Mouse (Mus musculus) left cerebral cortex, adult 8-10 months (tissue): ENCODE measurements around the gene Bola1. TPM values are rescaled to one million over a fixed set of nuclear protein-coding genes. Genes with fewer than 3 reads are reported as not detected.
A peak's percentile ranks its signal among the peaks of the same experiment; 100 is the strongest.
"Not testable (repeated sequence)": the region's sequence is repeated elsewhere in the genome, so short reads cannot be mapped to it uniquely, and the experiment has no call there.

Source experiments
- DNase-seq, 2 experiments: peaks; one replicate each; pipeline ENCODE4 v3.0.0; 2022; ENCODE audit warnings: low spot score in 2 of 2
- total RNA-seq, 4 experiments: library from RNA; stranded (reverse); gene quantifications; 2 replicates each; pipeline ENCODE4 v1.2.4; 2022

Bola1 gene
- total RNA-seq, 4 experiments from 2014 or later = 14.9 to 20.7 (median 18.3) TPM

DNA sequence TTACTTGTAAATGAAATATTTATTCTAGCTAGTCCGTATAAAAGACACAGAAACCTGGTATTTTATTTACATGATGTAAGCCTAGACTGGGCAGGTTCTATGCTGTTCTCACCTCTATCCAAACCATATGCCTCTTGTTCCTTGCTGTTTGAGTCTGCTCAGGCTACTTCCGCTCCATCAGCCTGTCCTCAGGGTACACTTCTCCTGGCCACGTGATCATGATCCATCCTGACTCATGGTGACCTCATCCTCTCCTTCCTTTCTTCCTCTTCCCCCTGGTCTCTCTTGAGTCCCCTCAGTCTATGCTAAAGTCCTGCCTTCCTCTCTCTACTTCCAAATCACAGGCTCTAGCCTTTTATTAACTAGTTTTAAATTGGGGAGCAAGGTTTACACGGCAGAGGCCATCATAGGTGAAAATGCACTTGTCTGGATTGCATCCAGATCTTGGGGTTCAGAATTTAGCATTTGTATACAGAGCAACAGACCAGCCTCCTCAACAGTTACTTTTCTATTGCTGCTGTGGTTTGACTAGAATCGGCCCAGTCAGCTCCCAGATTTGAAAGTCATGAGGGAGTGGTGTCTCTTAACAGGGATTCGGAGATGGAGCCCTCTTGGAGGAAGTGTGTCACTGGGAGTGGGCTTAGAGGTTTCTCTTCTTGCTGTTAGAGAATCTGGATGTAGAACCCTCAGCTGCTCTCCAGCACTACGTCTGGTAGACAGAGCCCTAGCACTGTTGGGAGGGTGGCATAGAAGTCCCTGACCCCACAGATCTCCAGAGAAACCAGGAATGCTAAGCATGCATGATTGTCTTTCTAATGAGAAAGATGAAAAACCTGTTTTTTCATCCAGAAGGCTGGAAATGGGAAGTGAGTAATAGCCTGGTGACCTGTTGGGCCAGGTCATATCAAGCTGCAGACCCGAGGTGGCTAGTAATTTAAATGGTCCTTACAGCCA lies 7.5 kb upstream of the Bola1 start:
- DNase-seq = no peak

DNA sequence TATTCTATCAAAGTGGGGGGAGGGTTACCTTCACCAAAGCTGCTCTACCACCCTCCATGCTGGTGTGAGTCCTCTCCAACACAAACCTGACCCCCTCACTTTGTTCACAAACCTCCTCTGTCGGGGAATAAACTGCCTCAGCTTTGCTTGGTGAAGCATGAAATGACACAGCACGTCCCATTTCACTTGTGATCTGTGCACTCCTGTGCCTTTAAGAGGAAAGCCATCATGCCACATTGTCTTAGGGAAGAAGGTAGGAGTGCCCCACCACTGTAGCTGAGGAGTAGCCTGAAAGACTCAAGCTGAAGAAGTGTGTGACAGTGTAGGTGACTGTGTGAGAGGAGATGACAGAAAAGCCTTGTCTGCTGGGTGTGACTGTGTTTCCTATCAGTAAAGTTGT lies 5.9 kb upstream of the Bola1 start:
- DNase-seq = no peak

DNA sequence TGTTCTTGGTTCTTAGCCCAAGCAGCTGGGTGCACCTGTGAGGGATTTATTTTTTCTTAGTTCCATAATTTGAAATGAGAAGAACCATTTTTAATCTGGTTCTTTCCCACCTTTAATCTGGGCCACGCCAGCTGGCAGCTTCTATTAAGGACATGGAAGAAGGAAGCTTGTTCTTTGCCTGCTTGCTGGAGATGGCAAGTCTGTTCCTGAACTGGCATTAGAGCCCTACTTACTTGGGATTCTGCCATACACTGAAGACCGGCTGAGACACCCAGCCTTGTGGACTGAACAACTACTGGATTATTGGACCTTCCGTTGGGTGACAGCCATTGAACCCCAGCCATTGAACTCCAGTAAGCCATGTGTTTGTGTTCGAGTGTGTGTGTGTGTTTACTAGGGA lies 3.3 kb upstream of the Bola1 start:
- DNase-seq = no peak

DNA sequence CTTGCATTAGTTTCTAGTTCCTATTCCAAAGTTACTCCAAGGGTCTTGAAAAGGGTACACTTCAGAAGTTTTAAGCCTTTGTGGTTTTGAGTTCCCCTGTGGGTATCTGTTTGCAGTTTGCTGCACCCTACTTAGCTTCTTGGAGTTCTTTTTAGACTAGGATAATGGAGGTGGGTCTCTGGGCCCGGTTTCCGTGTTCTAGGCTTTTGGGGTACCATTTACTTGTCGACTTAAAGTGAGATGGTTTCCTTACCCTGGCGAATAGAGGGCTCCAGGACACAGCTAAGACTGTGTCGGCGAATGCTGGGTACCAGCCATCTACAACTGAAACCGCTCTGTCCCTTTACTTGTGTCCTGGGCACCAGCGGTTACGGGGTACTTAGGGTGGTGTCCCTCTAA lies 2.1 kb upstream of the Bola1 start:
- no peak for DNase-seq

DNA sequence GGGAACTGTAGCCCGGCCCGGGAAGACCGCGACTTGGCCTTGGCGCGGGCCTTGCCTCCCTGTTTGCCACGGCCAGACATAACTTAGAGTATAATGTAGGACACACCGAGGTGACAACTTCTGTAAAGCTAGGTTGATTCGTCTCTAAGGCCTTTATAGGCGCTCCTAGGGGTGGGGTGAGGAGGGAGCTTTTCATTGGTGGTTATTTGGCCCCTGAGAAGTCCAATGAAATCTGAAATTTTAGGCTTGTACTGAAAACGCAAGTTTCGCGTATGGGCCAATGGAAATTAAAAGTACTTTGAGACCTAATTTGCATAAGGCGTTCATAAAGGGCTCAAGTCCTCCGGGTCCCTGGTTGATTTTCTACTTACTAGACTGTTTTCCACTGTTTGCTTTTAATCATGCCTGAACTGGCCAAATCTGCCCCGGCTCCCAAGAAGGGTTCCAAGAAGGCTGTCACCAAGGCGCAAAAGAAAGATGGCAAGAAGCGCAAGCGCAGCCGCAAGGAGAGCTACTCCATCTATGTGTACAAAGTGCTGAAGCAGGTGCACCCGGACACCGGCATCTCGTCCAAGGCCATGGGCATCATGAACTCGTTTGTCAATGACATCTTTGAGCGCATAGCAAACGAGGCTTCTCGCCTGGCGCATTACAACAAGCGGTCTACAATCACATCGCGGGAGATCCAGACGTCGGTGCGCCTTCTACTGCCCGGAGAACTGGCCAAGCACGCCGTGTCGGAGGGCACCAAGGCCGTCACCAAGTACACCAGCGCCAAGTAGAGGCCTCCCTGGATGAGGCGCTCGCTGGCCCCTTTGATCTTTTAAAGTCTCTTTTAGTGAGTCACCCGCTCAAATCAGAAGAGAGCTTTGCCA lies 1.5 kb upstream of the Bola1 start, which contains the start of the genes Hist2h2ac and Hist2h2be:
TSS of gene Hist2h2ac (minus strand) at position 116 of the 875 bp plus-strand sequence.
TSS of gene Hist2h2be (plus strand) at position 355 of the 875 bp plus-strand sequence.
- peak; percentile 86 to 87 for DNase-seq

DNA sequence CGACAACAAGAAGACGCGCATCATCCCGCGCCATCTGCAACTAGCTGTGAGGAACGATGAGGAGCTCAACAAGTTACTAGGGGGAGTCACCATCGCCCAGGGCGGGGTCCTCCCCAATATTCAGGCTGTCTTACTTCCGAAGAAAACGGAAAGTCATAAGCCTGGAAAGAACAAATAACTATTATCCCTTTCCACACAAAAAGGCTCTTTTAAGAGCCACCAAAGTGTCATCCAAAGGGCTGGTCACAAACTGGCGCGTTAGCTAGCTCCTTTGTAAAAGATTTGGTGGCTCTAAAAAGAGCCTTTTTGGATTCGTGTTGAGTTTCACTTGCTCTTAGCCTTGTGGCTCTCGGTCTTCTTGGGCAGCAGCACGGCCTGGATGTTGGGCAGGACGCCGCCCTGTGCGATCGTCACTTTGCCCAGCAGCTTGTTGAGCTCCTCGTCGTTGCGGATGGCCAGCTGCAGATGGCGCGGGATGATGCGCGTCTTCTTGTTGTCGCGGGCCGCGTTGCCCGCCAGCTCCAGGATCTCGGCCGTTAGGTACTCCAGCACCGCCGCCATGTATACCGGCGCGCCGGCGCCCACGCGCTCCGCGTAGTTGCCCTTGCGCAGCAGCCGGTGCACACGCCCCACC lies 739 bp upstream of the Bola1 start:
- not testable (repeated sequence) for DNase-seq

DNA sequence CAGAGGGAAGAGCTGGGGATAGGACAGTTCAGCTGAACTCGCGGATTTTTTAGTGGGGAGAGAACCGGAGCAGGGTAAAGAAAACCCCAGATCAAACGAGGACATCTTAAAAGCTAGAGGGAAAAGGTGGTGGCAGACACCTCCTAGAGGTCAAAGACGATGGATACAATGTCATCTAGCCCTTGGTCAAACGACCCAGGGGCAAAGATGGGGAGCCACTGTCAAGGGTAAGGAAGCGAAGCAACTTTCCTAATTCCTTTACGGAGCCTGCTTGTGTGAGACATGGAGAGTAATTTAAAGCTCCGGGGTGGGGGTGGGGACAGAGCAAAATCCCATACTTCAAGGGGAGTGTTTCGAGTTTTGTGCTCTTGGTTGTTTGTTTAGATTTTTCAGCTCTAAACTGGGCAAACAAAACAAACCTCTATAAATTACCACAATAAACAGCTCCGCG lies 293 bp downstream of the Bola1 start:
- DNase-seq = no peak

DNA sequence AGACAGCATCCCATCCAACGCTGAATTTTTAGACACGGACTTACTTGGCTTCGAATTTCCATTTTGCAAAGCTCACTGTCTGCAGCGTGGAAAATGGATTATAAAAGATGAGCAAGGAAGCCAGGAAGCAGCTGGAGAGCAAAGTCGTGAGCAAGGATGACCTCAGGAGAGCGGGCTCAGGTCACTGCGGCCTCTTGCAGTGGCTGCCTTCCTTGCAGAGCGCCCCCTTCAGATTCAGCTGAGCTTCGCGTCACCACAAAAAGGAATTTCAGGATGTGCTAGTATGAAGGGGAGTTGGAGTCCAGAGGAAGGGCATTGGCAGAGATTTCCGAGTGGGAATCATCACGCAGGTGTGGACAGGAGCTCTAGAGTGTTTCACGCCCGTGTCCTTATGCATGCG lies 10.3 kb downstream of the Bola1 start:
- no peak for DNase-seq

DNA sequence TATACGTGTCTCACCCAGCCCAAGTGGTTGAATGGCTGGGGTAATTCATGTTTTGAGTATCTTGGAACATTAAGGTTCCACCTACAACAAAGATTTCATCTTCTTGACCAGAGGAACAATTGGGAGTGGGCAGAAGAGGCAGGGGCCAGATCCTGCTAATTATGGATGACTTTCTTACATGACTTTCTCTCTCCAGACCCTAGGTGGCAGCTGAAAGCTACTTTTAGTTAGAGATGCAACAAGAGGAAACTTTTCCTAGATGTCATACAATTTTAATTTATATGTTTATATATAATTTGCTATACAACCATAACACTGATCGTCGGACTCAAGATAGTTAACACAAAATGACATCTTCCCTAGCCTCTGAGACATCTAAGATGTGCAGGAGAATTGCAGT lies 11.7 kb downstream of the Bola1 start:
- no peak for DNase-seq

DNA sequence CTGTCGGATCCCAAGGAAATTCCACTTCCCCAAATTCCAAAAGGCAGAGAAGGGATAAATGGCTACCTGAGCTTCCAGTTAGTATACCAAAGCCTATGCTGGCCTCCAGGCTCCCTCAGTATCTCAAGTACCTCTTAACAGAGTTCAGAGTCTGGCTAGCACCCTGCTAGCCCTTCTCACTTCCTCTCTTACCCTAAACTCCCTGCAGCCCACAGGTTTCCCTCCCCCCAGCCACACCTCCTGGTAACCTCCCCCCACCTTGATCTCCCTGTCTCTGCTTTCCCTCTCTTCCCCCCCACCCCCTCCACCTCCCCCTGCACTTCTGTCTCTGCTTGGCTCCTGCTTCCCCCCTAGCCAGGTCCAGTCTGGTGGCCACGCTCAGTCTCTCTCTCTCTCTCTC lies 19.8 kb downstream of the Bola1 start:
- no peak for DNase-seq

DNA sequence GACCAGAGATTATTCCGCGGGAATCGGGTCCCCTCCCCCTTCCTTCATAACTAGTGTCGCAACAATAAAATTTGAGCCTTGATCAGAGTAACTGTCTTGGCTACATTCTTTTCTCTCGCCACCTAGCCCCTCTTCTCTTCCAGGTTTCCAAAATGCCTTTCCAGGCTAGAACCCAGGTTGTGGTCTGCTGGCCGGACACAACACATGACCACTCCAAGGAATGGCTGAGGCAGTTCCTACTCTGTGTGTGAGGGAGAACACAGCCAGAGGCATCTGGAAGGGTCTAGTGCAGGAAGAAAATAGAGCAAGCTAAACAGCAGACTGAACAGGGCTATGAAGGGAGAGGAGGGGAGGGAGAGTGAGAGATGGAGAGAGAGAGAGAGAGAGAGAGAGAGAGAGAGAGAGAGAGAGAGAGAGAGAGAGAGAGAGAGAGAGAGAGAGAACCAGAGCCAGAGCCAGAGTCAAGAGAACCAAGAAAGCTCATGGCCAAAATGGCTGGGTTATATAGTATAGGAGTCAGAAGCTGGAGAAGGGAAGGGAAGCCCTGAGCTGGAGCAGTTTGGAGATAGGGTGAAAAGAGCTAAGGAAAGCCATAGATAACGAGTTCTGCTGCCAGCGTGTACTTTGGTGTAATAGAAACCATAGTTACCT lies 20.8 kb downstream of the Bola1 start:
- not testable (repeated sequence) for DNase-seq

DNA sequence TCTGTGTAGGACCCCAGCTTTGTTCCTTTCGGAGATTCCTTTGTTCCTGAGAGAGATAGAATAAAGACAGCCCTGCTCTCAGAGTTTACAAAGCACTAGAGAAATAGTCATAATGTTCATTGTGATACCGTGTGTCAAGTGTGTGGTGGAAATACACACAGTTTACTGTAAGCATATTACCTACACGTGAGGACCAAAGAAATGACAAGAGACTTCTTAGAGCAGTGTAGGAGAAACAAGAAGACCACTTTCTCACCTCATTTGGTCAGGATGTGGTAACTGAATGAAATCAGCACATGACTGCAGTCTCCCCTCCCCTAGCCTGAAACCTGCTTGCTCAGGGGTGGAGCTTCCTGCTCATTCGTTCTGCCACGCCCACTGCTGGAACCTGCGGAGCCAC lies 21.3 kb downstream of the Bola1 start:
- DNase-seq = no peak

DNA sequence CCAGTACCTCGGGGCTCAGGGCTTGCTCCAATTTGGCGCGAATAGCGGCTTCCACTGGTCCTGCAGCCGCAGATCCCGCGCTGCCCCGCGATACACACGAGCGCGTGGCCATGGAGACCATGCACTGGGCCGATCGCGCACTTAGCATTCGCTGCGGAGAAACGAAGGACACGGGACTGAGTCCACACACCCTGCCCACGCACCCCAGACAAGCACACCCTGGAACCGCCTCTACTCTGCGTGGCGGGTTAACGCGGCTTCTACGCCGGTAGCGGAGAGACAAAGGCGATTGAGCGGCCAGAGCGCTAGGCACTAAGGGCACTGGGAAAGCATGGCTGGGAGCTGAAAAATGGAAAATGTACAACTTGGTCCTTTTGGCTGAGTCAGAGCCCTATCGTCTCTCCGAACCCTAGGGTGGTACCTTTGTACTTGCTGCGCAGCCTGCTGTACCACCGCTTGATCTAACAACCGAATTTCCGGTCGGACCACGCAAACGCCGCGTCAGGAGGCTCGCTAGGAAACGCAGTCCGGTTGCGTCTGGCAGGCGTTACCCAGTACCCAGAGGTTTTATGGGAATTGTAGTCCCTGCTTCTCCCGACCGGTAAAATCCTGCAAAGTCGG lies 22.3 kb downstream of the Bola1 start:
- peak; percentile 85 to 91 for DNase-seq

DNA sequence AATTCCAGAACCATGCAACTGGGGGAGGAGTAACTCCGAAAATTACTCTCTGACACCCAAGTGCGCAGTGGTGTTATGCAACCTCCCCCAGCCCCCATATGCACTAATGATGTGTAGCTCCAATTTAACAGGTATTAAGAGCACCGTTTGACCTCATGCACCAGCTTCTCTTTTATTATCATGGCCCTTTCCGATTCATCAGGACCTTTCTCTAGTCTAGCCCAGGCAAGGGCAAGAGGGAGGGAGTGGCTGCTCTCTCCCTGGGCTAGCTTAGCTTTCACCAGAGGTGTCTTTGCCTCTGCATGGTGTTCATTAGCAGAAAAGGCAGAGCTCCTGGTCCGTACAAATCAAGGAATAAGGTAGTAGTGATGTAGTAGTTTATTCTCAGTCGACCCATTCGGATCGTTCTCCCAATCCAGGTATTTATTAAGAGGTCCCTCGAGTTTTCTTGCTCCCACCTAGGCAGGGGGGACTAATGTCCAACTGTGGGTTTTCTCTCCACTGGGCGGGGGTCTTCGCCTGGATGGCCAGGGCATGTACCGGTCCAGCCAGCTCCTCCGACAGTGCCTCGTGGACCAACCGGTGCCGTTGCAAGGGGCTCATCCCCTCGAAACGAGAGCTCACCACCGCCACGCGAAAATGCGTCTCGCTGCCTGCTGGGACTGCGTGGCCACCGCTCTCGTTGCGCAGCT lies 22.9 kb downstream of the Bola1 start:
- DNase-seq = no peak

DNA sequence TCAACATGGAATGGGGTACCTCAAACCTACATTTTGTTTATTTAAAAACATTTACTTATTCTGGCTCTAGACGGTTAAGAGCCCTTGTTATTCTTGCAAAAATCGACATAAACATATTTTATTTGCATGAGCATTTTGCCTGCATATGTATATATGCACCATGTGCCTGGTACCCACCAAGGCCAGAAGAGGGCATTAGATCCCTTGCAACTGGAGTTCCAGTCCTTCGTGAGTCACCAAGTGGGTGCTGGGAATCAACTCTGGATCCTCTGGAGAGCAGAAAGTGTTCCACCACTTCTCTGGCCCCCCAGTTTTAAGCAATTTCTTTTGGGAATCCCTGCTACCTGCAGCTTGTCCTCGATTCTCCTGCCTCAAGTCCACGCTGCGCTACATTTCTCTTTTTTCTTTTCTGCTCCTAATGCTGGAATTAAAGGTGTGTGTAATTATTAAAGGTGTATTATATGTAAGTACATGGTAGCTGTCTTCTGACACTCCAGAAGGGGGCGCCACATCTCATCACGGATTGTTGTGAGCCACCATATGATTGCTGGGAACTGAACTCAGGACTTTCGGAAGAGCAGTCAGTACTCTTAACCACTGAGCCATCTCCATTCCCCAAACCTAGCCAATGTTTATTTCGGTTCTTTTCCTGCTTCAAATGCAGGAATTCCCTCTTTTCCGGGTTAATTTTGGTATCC lies 23.7 kb downstream of the Bola1 start:
- DNase-seq = no peak

DNA sequence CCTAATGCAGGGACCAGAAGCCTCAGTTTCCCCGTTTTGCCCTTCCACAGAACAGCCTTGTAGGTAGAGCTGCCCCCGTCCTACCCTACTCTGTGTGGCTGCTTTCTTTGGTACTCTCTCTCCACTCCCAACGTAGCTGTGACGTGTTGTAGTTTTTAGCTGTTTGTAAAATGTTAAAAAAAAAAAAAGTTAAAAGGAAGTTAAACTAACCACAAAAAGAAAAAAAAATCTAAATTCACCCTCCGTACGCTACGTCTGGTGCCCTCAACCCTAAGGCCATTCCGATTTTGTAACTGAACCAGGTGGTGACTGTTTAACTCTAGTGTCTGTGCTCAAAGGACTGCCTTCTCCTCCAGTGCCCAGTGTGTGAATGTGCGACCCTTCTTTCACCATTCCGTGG lies 24.5 kb downstream of the Bola1 start:
- no peak for DNase-seq

DNA sequence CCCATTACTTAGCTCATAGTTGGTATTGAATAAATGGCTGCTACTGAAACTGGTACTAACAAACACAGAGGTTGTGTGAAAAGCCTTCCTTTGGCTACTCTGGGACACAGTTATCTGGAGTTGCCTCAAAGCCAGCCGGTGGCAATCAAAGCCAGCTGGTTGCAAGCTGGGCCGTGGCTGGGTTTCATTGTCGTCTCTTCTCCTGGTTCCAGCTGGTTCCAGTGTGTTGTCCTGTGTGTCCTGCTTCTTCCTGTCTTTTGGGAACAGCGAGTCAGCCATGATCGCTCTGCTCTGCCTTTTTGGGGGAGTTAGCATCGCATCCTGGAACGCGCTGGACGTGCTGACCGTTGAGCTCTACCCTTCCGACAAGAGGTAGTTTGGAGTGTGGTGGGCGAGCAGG lies 26.5 kb downstream of the Bola1 start:
- no peak for DNase-seq

DNA sequence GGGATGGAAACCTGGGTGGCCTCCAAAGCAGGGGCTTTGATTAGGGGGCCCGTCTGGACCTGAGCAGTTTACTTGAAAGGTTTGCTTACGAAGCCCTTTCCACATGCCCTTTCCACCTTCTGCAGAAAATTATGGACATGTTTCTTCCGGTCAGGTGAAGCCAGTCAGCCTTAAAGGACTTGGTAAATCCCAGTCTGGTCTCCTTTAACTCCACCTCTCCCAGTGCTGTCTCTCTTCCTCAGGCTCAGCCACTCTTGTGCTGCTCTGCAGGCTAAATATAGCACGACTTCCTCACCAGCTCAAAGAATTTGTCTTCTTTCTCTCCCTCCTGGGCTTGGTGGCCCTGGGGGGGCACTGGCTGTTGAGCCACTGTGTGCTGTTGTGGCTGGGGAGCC lies 37.1 kb downstream of the Bola1 start:
- no peak for DNase-seq
